Mouse (Mus musculus) thymus, adult 2 months (tissue): Measurements from ENCODE around the gene Dab2ip. TPM values are rescaled to one million over a fixed set of nuclear protein-coding genes. Genes with fewer than 3 reads are reported as not detected.

Source experiments
- DNase-seq: peaks from one replicate; pipeline ENCODE4 v3.0.0; 2021
- H3K27ac ChIP-seq: fragments of 200-500 bp; 2 replicates; pipeline ENCODE4 v1.5.1; 2012; ENCODE audit warnings: low read length, control low read depth; ENCODE audit not compliant: control insufficient read depth, insufficient read depth
- H3K27me3 ChIP-seq: fragments of 200-500 bp; 2 replicates; pipeline ENCODE4 v1.6.1; 2012; ENCODE audit warnings: mild to moderate bottlenecking, low read length, moderate library complexity, mixed read lengths; ENCODE audit not compliant: control insufficient read depth, insufficient read depth
- H3K36me3 ChIP-seq: fragments of 200-500 bp; 2 replicates; pipeline ENCODE4 v1.6.1; 2012; ENCODE audit warnings: mild to moderate bottlenecking, low read length, moderate library complexity; ENCODE audit not compliant: control insufficient read depth, insufficient read depth
- H3K4me1 ChIP-seq: fragments of 200-500 bp; replicated peaks from 2 replicates; pipeline ENCODE4 v1.6.1; 2012; ENCODE audit warnings: low read length; ENCODE audit not compliant: control insufficient read depth, insufficient read depth
- H3K4me3 ChIP-seq: fragments of 200-500 bp; 2 replicates; pipeline ENCODE4 v1.5.1; 2012; ENCODE audit warnings: mild to moderate bottlenecking, low read length, control low read depth, moderate library complexity; ENCODE audit not compliant: control insufficient read depth, insufficient read depth
- CTCF ChIP-seq: fragments of 200-500 bp; IDR thresholded peaks from 2 replicates; pipeline ENCODE4 v1.5.1; 2012; ENCODE audit warnings: mild to moderate bottlenecking, control low read depth, low read length, moderate library complexity, borderline replicate concordance; ENCODE audit not compliant: control insufficient read depth, poor library complexity, insufficient read depth; ENCODE audit errors: extremely low read depth
- POLR2A ChIP-seq: fragments of 200-500 bp; IDR thresholded peaks from 2 replicates; pipeline ENCODE4 v1.6.1; 2012; ENCODE audit warnings: mild to moderate bottlenecking, low read length, control low read depth, moderate library complexity; ENCODE audit not compliant: control insufficient read depth, poor library complexity, insufficient read depth; ENCODE audit errors: extremely low read depth
- WGBS: fragments of 180-500 bp; shearing (Covaris S2); methylation state at CpG from one replicate; pipeline ENCODE4 v1.1.7; 2018; 5-methylcytosine and 5-hydroxymethylcytosine counted together
- polyA plus RNA-seq: library from polyadenylated mRNA; depleted of rRNA; stranded (reverse); fragments of >200 nt; gene quantifications from 2 replicates; pipeline ENCODE4 v1.2.3, GENCODE M21; 2012

The Dab2ip gene
- polyA plus RNA-seq, 1 experiment: 36.2 TPM

DNA sequence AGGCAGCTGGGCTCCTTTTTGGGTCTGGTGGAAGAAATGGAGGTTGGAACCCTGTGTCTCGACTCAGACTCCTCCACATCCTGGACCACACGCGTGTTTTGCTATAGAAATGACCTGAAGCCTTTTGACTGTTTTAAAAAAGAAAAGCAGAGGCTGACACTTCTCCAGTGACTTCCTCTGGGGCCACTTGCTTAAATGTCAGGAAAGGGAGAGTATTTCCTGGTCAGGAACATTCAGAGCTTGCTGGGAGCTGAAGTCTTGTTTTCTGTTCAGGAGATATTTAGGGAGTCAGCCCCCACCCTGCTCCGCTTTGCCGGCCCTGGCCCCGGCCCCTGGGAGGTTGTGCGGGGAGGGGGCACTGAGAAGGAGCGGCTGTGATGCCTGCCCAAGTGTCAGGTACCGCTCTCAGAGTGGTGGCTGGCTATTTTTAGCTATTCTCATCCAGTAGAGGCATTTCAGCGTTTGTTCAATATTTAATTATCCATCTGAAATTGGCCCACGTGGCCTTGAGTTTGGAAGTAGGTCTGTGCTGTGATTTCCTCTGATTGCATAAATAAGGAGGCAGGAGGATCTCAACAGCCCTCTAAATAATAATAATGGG lies 69.3 kb downstream of the Dab2ip start:
- no peak for TF ChIP-seq POLR2A
- TF ChIP-seq CTCF: no peak
- H3K36me3 ChIP-seq: no peaks in the 10 kb centered on the region
- no peaks in the 10 kb centered on the region for H3K27me3 ChIP-seq
- no peak overlapping the region for H3K27ac ChIP-seq
- H3K4me1 ChIP-seq: peaks cover 1% of the 10 kb centered on the region; the same call in 1 of the 2 replicates
- H3K4me3 ChIP-seq: no peak overlapping the region
- WGBS: 88% methylated on average over 11 of the region's 11 CpGs
- DNase-seq: no peak

DNA sequence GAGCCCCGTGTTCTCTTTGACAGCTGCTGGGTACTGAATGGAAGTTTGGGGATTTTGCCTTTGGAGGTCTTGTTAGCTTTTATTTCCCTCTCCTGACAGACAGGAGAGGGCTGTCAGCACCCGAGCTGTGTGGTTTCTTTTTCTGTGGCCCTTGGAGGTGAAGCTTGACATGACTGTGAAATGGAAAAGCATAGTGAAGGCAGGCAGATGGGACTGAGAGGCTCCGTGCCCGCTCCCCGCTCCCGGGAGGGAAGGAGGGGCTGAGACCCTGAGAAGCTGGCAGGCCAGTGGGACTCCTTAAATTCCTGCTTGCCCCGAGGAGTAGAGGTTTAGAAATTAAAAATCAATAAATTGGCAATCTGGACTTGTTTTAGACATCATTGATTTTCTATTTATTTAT lies 70.0 kb downstream of the Dab2ip start:
- TF ChIP-seq CTCF (no peak), POLR2A (no peak)
- H3K36me3 ChIP-seq: no peaks in the 10 kb centered on the region
- WGBS: 78% methylated on average over 7 of the region's 7 CpGs
- H3K4me3 ChIP-seq: no peak overlapping the region
- H3K27ac ChIP-seq: no peak overlapping the region
- DNase-seq: no peak
- no peaks in the 10 kb centered on the region for H3K4me1 ChIP-seq
- H3K27me3 ChIP-seq: no peaks in the 10 kb centered on the region

DNA sequence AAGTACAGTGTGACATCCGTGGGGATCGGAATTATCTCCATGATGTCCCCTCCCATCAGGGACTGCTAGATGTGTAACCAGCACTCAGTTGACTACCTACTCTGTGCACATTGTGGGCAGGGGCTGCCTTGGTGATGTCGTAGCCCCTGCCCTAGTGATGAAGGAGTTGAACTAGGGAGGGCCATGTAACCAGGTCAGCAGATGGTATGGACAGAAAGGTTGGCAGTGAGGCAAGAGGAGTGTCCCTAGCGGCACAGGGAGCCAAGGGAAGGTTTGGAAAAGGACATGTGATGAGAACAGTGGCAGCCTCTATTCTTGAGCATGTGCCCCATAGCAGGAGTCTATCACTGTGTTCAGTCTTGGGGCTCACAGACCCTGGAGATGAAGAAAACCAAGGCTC lies 70.6 kb downstream of the Dab2ip start:
- no peaks in the 10 kb centered on the region for H3K4me1 ChIP-seq
- DNase-seq: no peak
- no peak overlapping the region for H3K27ac ChIP-seq
- 98% methylated on average over 4 of the region's 4 CpGs for WGBS
- H3K27me3 ChIP-seq: no peaks in the 10 kb centered on the region
- no peaks in the 10 kb centered on the region for H3K36me3 ChIP-seq
- no peak overlapping the region for H3K4me3 ChIP-seq
- TF ChIP-seq CTCF: no peak
- TF ChIP-seq POLR2A: no peak

DNA sequence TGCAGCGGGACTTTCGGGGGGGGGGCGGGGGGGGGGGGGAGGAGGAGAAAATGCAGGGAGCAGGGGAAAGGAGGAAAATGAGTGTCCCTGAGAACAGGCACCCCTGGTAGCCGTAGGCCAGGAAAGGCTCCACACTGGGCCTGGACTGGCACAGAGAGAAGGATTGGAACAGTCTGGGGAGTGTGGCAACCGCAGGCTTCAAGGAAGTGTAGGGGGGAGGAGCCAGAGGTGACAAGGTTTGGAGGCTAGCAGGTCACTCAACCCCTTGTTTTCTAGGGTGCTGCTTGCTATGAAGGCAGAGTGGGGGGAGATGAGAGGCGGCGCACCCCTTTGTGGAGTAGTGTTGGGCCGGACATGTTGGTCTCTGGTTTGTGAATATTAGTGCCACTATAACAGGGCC lies 71.1 kb downstream of the Dab2ip start:
- Histone ChIP-seq H3K36me3 (no peaks in the 10 kb centered on the region), H3K27me3 (no peaks in the 10 kb centered on the region), H3K27ac (no peak overlapping the region), H3K4me1 (no peaks in the 10 kb centered on the region), H3K4me3 (no peak overlapping the region)
- WGBS: 89% methylated on average over 5 of the region's 8 CpGs
- TF ChIP-seq CTCF: no peak
- TF ChIP-seq POLR2A: no peak
- DNase-seq: no peak

DNA sequence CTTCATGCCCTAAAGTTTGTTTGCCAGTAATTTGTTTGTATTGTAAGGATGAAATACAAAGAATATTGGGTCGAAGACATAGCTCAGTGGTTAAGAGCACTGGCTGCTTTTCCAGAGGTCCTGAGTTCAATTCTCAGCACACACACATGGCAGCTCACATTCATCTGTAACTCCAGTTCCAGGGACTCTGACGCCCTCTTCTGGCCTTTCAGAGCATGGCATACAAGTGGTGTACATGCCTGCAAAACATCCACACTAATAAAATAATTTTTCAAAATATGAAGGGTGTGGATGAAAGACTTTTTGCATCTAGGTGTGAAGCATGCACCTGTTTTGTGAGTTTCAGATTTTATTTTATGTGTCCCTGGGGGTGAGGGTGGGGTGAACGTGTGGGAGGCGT lies 75.3 kb downstream of the Dab2ip start:
- Histone ChIP-seq H3K27ac (no peak overlapping the region), H3K27me3 (no peaks in the 10 kb centered on the region), H3K4me3 (no peak overlapping the region), H3K36me3 (no peaks in the 10 kb centered on the region), H3K4me1 (no peaks in the 10 kb centered on the region)
- TF ChIP-seq CTCF (no peak), POLR2A (no peak)
- 97% methylated on average over 4 of the region's 4 CpGs for whole genome bisulfite sequencing
- no peak for DNase-seq

DNA sequence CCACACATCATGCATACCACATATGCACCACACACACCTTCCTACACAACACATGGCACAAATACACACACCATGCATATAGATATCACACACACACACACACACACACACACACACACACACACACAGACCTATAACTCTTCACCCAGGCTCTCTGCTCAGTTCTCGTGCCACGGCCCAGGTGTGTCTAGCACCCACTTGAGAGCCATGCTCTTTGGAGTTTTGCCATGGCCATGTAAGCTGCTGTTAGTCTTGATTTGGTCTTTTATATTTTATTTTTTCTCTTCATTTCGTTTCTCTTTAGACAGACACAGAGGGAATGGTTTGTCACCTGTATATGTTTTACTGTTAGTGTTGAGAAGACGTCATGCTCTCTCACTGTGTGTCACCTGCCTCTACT lies 76.9 kb downstream of the Dab2ip start:
- Histone ChIP-seq H3K4me1 (no peaks in the 10 kb centered on the region), H3K27me3 (no peaks in the 10 kb centered on the region), H3K4me3 (no peak overlapping the region), H3K36me3 (no peaks in the 10 kb centered on the region), H3K27ac (no peak overlapping the region)
- no peak for DNase-seq
- TF ChIP-seq CTCF: no peak
- no peak for TF ChIP-seq POLR2A
- 94% methylated on average over 4 of the region's 4 CpGs for WGBS

DNA sequence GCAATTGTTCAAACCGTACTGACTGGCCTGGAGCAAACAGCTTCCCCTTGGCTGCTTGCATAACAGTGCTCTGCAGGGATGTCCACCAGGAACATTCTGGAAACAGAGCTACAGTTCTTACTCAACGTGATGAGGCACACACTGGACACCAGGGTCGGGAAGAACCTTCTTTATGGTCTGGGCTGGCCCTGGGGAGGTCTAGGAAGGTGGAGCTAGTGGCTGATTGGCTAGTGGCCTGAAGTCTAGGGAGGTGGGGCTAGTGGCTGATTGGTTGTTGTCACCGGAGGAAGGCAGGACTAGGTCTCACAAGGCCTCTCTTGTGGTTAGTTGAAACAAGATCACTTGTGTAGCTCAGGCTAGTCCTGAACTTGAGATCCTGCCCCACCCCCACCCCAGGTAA lies 77.5 kb downstream of the Dab2ip start:
- WGBS: 70% methylated on average over 4 of the region's 4 CpGs

More for the DNA sequence above, 77.5 kb downstream of the Dab2ip start:
- Histone ChIP-seq H3K36me3 (no peaks in the 10 kb centered on the region), H3K4me1 (no peaks in the 10 kb centered on the region), H3K27me3 (no peaks in the 10 kb centered on the region), H3K27ac (no peak overlapping the region), H3K4me3 (no peak overlapping the region)
- TF ChIP-seq POLR2A (no peak), CTCF (no peak)
- DNase-seq: no peak
